Mouse (Mus musculus): ENCODE results near the gene Ctcfl.
"Not testable (repeated sequence)": the region's sequence is repeated elsewhere in the genome, so short reads cannot be mapped to it uniquely, and the experiment has no call there.

Ctcfl gene

GRCm38 (mm10) chr2:173138323-173139239 is 19.3 kb upstream of the Ctcfl start:
- DNase-seq, result no peak

GRCm38 (mm10) chr2:173134695-173135094 is 15.4 kb upstream of the Ctcfl start:
- DNase-seq, result no peak

DNA sequence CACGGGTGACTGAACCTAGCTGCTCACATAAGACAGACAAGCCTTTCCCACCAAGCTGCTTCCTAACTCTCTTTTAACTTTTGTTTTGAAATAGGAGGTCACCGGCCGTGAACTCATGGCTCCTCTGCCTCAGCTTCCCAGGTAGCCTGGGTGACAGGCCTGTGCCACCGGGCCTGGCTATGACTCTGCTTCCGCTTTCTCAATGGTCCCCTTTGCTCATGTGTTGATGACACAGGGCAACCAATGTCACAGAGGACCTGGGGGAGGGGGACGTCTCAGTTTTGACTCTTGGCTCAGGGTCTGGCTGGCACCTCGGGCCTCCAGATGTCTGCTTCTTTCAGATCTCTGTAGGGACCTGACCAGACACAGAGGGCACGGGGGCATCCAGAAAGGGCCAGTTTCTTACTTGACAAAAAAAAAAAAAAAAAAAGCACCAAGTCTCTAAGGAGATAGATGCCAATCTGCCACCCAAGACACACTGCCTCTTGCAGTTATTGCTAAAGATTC is 13.5 kb upstream of the Ctcfl start:
- no peak for DNase-seq

GRCm38 (mm10) chr2:173132262-173132661 is 12.9 kb upstream of the Ctcfl start:
- no peak for DNase-seq

DNA sequence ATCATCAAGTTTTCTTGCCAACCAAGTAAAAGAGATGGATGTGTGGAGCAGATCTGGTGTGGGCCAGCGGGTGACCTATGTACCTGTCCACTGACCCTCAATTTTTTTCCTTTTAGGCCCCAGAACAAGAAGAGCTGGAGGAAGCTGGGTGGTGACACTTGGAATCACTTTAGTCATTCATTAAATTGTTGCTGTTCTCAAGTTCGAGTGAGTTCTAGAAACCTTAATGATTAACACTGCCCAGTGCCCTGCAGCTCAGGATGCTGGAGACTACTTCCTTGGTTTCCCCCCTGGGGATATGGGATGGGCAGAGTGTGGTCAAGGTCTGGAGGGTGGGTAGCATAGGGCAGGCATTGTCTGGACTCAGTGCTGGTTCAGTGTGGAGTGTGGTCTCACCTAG is 9.8 kb upstream of the Ctcfl start:
- DNase-seq, result no peak

- DNase-seq, result no peak
Observed at GRCm38 (mm10) chr2:173126386-173126785, 7.1 kb upstream of the Ctcfl start.

- DNase-seq, result no peak
Observed at GRCm38 (mm10) chr2:173124022-173124735, 4.9 kb upstream of the Ctcfl start.

GRCm38 (mm10) chr2:173120117-173120516 is 792 bp upstream of the Ctcfl start:
- DNase-seq, result not testable (repeated sequence)

GRCm38 (mm10) chr2:173113796-173114195 is 5.5 kb downstream of the Ctcfl start:
- not testable (repeated sequence) for DNase-seq

DNA sequence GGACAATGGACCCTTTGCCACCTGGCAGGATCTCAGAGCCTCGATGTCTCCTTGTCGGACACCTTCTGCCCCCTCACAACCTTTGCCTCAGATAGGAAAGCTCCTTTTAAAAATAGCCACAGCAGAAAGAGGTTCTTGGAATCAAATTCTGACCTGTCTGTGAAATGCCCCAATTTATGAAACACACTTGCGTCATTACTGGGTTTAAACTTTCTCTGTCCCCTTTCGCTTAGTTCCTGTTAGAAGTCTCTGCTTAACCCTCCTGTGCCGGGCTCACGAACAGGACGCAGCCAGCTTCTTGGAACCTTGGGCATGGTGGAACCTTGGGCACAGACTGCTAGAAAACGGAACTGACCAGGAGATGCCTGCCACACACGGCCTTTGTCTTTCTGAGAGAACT is 8.8 kb downstream of the Ctcfl start:
- DNase-seq, result no peak

DNA sequence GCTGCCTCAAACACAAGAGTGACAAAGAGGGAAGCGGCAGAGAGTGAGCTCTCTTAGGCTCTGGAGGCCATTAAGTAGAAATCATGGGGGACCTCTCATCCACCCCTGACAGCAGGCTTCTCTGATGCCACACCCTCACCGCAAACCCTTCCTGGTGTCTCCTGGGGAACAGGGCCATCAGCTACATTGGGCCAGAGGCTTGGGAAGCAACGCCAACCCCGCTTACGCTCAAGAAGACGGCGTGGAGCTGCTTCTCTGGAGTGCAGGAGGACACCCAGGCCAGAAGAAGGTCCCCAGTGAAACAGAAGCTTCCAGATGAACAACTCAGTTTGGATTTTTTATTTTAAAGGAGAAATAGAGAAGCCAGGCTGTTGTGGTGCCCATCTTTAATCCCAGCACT is 9.8 kb downstream of the Ctcfl start:
- DNase-seq, result no peak

DNA sequence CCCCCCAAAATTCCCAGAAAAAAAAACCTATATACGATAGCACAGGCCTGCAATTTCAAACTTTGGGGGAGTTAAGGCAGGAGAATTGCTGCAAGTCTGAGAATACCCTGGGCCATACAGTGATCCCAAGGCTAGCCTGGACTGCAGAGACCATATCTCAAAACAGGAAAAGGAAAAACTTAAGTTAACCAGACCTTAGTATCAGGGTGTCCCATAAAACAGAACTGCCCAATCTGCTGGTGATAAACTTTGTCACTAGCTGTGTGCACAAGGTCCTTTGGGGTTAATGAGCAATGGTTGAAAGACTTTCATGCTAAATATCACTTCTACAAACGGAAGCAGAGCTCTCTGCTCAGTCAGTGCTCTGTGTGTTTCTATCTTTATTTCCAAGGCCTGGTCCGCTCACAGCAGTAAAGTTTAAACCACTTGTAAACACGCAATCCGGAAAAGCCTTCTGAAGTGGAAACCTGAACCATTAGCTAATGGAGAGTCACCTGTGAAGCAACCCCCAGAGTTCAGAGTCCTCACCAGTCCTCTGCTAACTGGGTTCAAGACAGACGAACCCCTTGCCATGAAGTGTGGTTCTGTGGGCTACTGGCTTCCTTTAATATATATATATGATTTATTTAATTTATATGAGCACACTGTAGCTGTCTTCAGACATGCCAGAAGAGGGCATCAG is 10.7 kb downstream of the Ctcfl start:
- no peak for DNase-seq

DNA sequence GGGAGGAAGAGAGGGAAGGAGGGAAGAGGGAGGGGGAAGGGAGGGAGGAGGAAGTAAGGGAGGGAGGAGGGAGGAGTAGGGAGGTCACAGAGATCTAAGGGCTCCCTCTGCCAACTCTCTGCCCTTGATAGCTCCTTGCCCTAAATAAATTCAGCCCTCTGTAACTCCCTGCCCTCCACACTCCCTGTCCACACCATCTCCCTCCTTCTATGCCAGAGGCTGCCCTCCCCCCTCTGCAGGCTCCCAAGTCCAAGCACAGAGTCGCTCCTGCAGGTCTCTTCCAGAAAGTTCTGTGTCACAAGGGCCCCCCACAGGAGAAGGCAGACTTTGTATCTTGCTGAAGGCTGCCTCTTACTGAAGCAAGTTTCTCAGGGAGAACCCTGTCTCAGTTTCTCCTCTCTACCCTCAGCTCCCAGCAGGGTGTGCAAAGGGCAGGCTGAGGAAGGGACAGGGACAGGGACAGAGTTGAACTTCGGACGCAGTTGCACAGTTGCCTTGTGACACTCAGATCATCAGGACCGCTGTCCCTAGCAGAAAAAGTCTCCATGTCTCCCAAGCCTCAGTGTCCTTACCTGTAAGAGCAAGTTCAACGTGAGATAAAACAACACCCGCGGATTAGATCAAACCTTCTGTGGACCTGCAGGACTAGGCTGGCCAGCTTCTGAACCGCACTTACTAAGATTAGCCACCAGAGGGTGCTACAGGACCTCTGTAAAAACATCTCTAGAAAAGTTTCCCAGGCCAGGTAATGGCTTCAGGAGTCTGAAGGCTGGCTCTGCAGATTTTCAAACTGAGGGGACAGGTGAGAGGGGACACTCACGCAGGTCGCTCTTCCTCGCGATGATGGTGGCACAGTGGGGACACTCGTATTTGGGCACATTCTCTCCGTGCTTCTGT is 12.2 kb downstream of the Ctcfl start:
- peak; percentile 68 to 69 for DNase-seq

GRCm38 (mm10) chr2:173106409-173106808 is 12.9 kb downstream of the Ctcfl start:
- no peak for DNase-seq

- DNase-seq, result peak; percentile 74 to 79
Observed at GRCm38 (mm10) chr2:173097337-173097736, 22.0 kb downstream of the Ctcfl start.

DNA sequence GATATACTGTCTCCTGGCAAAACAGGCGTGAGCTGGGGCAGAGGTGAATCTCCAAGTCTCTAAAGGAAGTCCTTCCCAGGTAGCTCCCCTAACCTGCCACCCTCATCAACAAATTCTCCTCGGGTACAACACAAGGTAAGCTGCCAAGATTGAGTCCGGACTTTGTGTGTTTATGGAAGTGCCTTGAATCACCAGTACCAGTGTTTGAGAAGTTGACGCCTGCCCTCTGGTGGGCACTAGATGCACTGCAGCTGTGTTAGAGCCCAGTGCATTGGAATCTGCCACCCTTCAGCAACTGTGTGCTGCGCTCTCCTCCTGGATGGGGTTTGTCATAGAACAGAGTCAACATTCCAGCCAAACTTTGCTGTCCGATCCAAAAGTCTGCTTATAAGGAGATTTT is 29.9 kb downstream of the Ctcfl start:
- DNase-seq, result peak; percentile 91 to 93

DNA sequence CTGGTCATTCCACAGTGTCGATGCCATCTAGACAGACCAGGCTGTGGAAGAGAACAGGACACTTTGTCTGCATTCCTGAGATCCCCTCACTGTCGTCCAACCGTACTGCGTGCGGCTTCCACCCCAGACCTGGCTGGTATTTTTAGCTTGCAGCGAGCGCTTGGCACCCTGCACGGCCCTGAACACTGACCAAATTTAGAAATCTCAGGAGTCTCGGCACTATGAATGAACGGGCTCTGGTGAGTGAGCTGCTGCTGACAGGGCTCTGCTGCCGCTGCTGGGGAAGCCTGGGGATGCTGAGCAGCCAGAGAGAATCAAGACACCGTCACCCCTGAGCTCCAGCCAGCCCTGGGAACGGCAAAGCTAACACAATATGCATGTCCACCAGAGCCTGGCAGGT is 31.9 kb downstream of the Ctcfl start:
- DNase-seq, result no peak

DNA sequence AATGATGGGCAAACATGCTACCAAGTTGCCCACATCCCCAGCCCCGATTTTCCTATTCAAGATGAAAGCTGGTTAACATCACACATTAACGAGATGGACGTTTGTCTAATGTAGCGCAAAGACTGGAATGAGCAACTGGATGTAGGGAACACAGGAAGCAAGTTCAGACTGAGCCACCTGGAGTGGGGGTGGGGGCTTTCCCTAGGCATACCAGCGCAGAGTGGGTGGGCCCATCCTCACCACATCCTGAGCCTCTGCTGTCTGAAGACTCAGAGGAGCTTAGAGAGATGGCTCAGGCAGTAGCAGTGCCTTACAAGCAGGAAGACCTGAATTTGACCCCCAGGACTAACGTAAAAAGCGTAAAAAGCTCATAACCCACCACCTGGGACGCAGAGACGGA is 33.6 kb downstream of the Ctcfl start:
- DNase-seq, result peak; percentile 60 to 68

DNA sequence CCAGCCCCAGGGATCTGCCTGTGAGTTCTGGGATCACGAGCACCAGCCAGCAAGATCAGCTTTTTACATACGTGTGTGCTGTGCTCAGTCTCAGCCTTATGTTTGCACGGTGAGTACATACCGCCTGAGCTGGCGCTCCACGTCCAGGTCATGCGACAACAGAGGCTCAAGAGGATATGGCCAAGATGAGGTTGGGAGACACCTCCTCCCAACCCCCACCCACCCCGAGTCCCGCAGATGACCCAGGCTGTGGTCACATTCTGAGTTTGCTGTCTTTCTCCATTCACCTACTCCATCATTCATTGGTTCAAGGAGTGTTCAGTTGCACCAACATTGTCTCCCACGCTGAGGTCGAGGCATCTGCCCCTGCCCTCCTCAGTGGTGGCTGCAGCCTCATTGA is 34.5 kb downstream of the Ctcfl start:
- no peak for DNase-seq

DNA sequence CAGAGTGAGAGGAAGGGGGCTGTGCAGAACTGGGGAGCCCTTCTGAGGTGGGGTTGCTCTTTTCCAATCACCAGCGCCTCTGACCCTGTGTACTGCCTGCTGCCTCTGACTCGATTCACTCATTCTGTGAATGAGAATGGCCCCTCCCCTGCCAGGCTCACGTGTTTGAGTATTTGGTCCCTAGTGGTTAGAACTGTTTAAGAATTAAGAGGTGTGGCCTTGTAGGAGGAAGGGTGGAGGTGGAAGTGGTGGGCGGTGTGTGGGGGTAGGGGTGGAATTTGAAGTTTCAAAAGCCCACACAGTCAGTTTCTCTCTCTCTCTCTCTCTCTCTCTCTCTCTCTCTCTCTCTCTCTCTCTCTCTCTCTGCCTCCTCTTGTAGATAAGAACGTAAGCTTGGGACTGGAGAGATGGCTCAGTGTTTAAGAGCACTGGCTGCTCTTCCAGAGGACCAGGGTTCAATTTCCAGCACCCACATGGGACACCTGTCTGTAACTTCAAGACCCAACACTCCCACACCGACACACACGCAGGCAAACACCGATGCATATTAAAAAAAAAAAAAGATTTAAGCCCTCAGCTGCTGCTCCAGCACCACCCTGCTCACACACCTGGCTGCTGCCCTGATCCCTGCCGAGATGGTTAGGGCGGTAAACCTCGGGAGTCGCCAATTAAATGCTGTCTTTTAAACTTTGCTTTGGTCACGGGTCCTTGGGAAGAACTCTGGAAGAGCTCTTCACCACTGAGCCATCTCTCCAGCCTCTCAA is 35.4 kb downstream of the Ctcfl start:
- peak; percentile 88 to 92 for DNase-seq

DNA sequence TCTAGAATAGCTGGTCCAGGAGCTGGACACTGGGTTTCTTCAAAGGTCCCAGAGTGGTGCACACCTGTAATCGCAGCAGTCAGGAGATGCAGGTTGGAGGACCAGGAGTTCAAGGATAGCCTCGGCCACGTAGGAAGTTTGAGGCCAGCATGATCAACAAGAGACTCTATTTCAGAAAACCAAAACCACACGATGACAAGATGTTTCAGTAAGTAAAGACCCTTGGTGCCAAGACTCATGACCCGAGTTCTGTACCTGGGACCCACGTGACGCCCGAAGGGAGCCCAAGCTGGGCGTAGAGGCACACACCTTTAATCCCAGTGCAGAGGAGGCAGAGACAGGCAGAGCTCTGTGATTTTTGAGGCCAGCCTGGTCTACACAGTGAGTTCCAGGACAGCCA is 36.2 kb downstream of the Ctcfl start:
- no peak for DNase-seq
